ENCODE assay signal across 9 mouse cellular contexts in the genomic region with DNA sequence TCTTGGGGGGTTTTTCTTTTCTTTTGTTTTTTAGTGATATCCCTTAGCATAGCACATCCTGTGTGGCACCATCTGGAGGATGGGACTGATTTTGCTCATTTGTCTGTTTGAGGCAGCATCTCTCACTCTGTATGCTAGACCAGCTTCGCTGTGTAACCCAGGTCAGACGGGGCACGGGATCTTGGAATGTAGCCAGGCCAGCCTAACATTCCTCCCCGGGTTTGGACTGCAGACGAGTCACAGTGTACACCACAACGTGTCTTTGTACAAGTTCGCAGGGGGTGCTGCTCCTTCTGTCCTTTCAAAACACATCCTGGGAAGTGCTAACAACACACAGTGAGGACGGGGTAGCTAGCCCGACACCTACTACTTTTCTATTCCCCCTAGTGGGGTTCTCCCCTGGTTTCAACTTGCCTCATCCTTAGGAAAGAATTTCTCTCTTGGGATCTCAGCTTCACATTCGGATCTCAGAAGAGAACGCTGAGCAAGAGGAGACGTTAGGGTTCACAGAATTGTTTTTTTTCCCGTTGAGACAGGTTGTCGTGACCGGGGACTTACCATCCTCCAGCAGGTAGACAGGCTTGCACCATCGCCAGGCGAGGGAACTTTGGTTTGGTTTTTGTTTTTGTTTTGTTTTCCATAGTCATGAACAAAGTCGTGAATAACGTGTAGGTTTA. TPM values are rescaled to one million over a fixed set of nuclear protein-coding genes. Genes with fewer than 3 reads are reported as not detected.
A peak's percentile ranks its signal among the peaks of the same experiment; 100 is the strongest.
DNase-seq lines count a peak whose midpoint lies in the region; ATAC-seq and TF ChIP-seq lines count a peak whose summit lies in the region.
"Had no signal": no experiment of that assay in that cellular context is flagged by ENCODE, and none has a peak within 500 bp of the region (broad histone marks: within the 10 kb centered on the region; RNA-seq: fewer than 3 reads in every experiment).

No protein-coding gene starts in this region.

- no peak for TF ChIP-seq POLR2A in MEL (IDR thresholded peaks at IDR 0.05; ENCODE audit: control insufficient read depth in 1 of 2, insufficient read depth in 1 of 2, low read depth in 1 of 2, low read length in 2 of 2, poor library complexity in 1 of 2)
- TF ChIP-seq POLR2A in limb, embryonic 14.5 days (IDR thresholded peaks at IDR 0.05; ENCODE audit: borderline replicate concordance, extremely low read depth, insufficient read depth, insufficient read length): no peak

- H3K4me1 ChIP-seq in MEL (ENCODE audit: control insufficient read depth in 1 of 2, insufficient read depth in 2 of 2, low read length in 2 of 2): peaks cover 4 to 11% of the 10 kb centered on the region in 2 experiments; a peak in 2 of 4 replicates
- H3K4me1 ChIP-seq in embryonic facial prominence, embryonic 12.5 days: peaks cover 20% of the 10 kb centered on the region
- H3K4me1 ChIP-seq in hindbrain, embryonic 11.5 days (replicated peaks; ENCODE audit: control insufficient read depth, insufficient read depth, low read length): peaks cover 4% of the 10 kb centered on the region; the same call in 1 of the 2 replicates
- peaks cover 13% of the 10 kb centered on the region for H3K4me1 ChIP-seq in limb, embryonic 14.5 days (ENCODE audit: control insufficient read depth, insufficient read depth, low read length)
- H3K4me1 ChIP-seq in midbrain, postnatal 0 days (ENCODE audit: insufficient read depth, low read length): peaks cover 5% of the 10 kb centered on the region; the same call in 1 of the 2 replicates

- ATAC-seq in embryonic facial prominence, embryonic 12.5 days (ENCODE audit: insufficient number of reproducible peaks, insufficient read depth, low FRiP score, low TSS enrichment): peak; percentile 35
- peak; percentile 15; the same call in 1 of the 2 replicates for ATAC-seq in hindbrain, embryonic 11.5 days (ENCODE audit: low FRiP score)
- ATAC-seq in limb, embryonic 14.5 days (ENCODE audit: low FRiP score, low read depth): peak; percentile 4; the same call in 1 of the 2 replicates
- 0 out of 2 replicates have a peak, but pooled peaks have one; percentile 7 for ATAC-seq in midbrain, postnatal 0 days (ENCODE audit: low FRiP score)
- ATAC-seq in monocyte, adult 5-6 weeks (replicated peaks; ENCODE audit: insufficient number of reproducible peaks, low FRiP score, low TSS enrichment, poor library complexity, severe bottlenecking): no peak

- H3K9me3 ChIP-seq in MEL (replicated peaks; ENCODE audit: insufficient read depth, low read length): no peaks in the 10 kb centered on the region
- H3K9me3 ChIP-seq in embryonic facial prominence, embryonic 12.5 days: no peaks in the 10 kb centered on the region
- H3K9me3 ChIP-seq in hindbrain, embryonic 11.5 days (ENCODE audit: control insufficient read depth, low read length): no peaks in the 10 kb centered on the region
- no peaks in the 10 kb centered on the region for H3K9me3 ChIP-seq in limb, embryonic 14.5 days (ENCODE audit: control insufficient read depth, low read length)
- H3K9me3 ChIP-seq in midbrain, postnatal 0 days (ENCODE audit: low read length): no peaks in the 10 kb centered on the region

- H3K4me2 ChIP-seq in embryonic facial prominence, embryonic 12.5 days (replicated peaks): peak overlapping the region; percentile 75
- H3K4me2 ChIP-seq in hindbrain, embryonic 11.5 days (replicated peaks; ENCODE audit: low read depth, low read length): peak overlapping the region; percentile 79
- peak overlapping the region; percentile 83 for H3K4me2 ChIP-seq in limb, embryonic 14.5 days (replicated peaks; ENCODE audit: low read depth, low read length, severe bottlenecking)
- peak overlapping the region; percentile 72 for H3K4me2 ChIP-seq in midbrain, postnatal 0 days (ENCODE audit: low read depth, low read length, poor library complexity, severe bottlenecking)

- no peak for TF ChIP-seq RAD21 in MEL (IDR thresholded peaks at IDR 0.05; ENCODE audit: low read depth, low read length)

- peak overlapping the region; percentile 86 for H3K27ac ChIP-seq in layer of hippocampus, adult 2 months
- H3K27ac ChIP-seq in MEL (ENCODE audit: control insufficient read depth, low read depth, low read length): peak overlapping the region; percentile 79
- peak overlapping the region; percentile 93 for H3K27ac ChIP-seq in embryonic facial prominence, embryonic 12.5 days
- H3K27ac ChIP-seq in hindbrain, embryonic 11.5 days (ENCODE audit: low read depth, low read length): peak overlapping the region; percentile 93
- peak overlapping the region; percentile 91 for H3K27ac ChIP-seq in limb, embryonic 14.5 days (replicated peaks; ENCODE audit: low read depth, low read length)
- peak overlapping the region; percentile 87 for H3K27ac ChIP-seq in midbrain, postnatal 0 days (ENCODE audit: low read depth, low read length)

- DNase-seq in layer of hippocampus, adult 2 months (ENCODE audit: low spot score in 2 of 2): peak in 1 of 2 experiments; percentile 13
- DNase-seq in layer of hippocampus, adult 11-12 months (ENCODE audit: low spot score): no peak
- peak; percentile 57 for DNase-seq in MEL (ENCODE audit: low read depth, low spot score)
- peak; percentile 69 for DNase-seq in hindbrain, embryonic 11.5 days (ENCODE audit: low spot score)
- DNase-seq in limb, embryonic 14.5 days (ENCODE audit: low spot score): peak; percentile 42
- DNase-seq in midbrain, postnatal 0 days (ENCODE audit: low spot score): peak; percentile 31

- H3K79me2 ChIP-seq in MEL (ENCODE audit: control insufficient read depth, insufficient read depth, low read length, poor library complexity): peaks cover 43% of the 10 kb centered on the region

- TF ChIP-seq CTCF in layer of hippocampus, adult 2 months (conservative IDR thresholded peaks at IDR 0.05): no peak
- no peak; a peak in 1 of 6 replicates for TF ChIP-seq CTCF in MEL (IDR thresholded peaks at IDR 0.05 in 2 of 3, conservative IDR thresholded peaks at IDR 0.05 in 1 of 3; ENCODE audit: control insufficient read depth in 1 of 3, insufficient read depth in 1 of 3, low read depth in 2 of 3, low read length in 3 of 3, poor library complexity in 1 of 3, severe bottlenecking in 1 of 3)
- no peak; the same call in none of the 2 replicates for TF ChIP-seq CTCF in midbrain, postnatal 0 days (IDR thresholded peaks at IDR 0.05)

- peak overlapping the region; percentile 86 for H3K9ac ChIP-seq in MEL (ENCODE audit: control insufficient read depth, low read depth, low read length, poor library complexity, severe bottlenecking)
- H3K9ac ChIP-seq in embryonic facial prominence, embryonic 12.5 days: peak overlapping the region; percentile 79
- H3K9ac ChIP-seq in hindbrain, embryonic 11.5 days (ENCODE audit: low read depth, low read length): peak overlapping the region; percentile 92
- peak overlapping the region; percentile 90 for H3K9ac ChIP-seq in limb, embryonic 14.5 days (ENCODE audit: low read depth, low read length, severe bottlenecking)
- H3K9ac ChIP-seq in midbrain, postnatal 0 days (replicated peaks; ENCODE audit: low read length, poor library complexity, severe bottlenecking): peak overlapping the region; percentile 77

- H3K36me3 ChIP-seq in MEL (ENCODE audit: control insufficient read depth in 1 of 2, insufficient read depth in 2 of 2, low read length in 2 of 2): peaks cover 11 to 14% of the 10 kb centered on the region in 2 experiments
- peaks cover 19% of the 10 kb centered on the region for H3K36me3 ChIP-seq in embryonic facial prominence, embryonic 12.5 days
- H3K36me3 ChIP-seq in hindbrain, embryonic 11.5 days (ENCODE audit: control insufficient read depth, insufficient read depth, low read length): no peaks in the 10 kb centered on the region
- H3K36me3 ChIP-seq in limb, embryonic 14.5 days (ENCODE audit: control insufficient read depth, insufficient read depth, low read length): peaks cover 31% of the 10 kb centered on the region
- H3K36me3 ChIP-seq in midbrain, postnatal 0 days (ENCODE audit: insufficient read depth, low read length): peaks cover 17% of the 10 kb centered on the region; the same call in 1 of the 2 replicates

- WGBS in embryonic facial prominence, embryonic 12.5 days: under 1% methylated on average over 19 of the region's 19 CpGs
- WGBS in hindbrain, embryonic 11.5 days: under 1% methylated on average over 19 of the region's 19 CpGs
- under 1% methylated on average over 19 of the region's 19 CpGs for WGBS in limb, embryonic 14.5 days
- under 1% methylated on average over 19 of the region's 19 CpGs for WGBS in midbrain, postnatal 0 days

- TF ChIP-seq EP300 in MEL (IDR thresholded peaks at IDR 0.05; ENCODE audit: low read depth in 1 of 2, low read length in 2 of 2): no peak

- peak overlapping the region; percentile 99 for H3K4me3 ChIP-seq in layer of hippocampus, adult 2 months
- H3K4me3 ChIP-seq in MEL (ENCODE audit: control insufficient read depth in 1 of 2, insufficient read depth in 1 of 2, low read depth in 2 of 2, low read length in 2 of 2): peak overlapping the region; percentile 93 to 97
- peak overlapping the region; percentile 93 for H3K4me3 ChIP-seq in embryonic facial prominence, embryonic 12.5 days
- H3K4me3 ChIP-seq in hindbrain, embryonic 11.5 days (ENCODE audit: low read depth, low read length): peak overlapping the region; percentile 97
- peak overlapping the region; percentile 99 for H3K4me3 ChIP-seq in limb, embryonic 14.5 days (replicated peaks; ENCODE audit: low read length)
- H3K4me3 ChIP-seq in midbrain, postnatal 0 days (ENCODE audit: low read depth, low read length): peak overlapping the region; percentile 100

- no peaks in the 10 kb centered on the region for H3K27me3 ChIP-seq in MEL (ENCODE audit: control insufficient read depth in 1 of 2, insufficient read depth in 2 of 2, low read length in 2 of 2)
- no peaks in the 10 kb centered on the region for H3K27me3 ChIP-seq in embryonic facial prominence, embryonic 12.5 days
- no peaks in the 10 kb centered on the region for H3K27me3 ChIP-seq in hindbrain, embryonic 11.5 days (ENCODE audit: control insufficient read depth, insufficient read depth, low read length)
- no peaks in the 10 kb centered on the region for H3K27me3 ChIP-seq in limb, embryonic 14.5 days (ENCODE audit: control insufficient read depth, insufficient read depth, low read length)
- no peaks in the 10 kb centered on the region for H3K27me3 ChIP-seq in midbrain, postnatal 0 days (ENCODE audit: insufficient read depth, low read length)

RNA-seq across cellular contexts. Expression of a gene that starts 0.7 kb away (rescaled TPM):
- 10 to 100 TPM; 89.3 to 92.1 TPM for total RNA-seq in layer of hippocampus, adult 2 months (2021)
- total RNA-seq in MEL (2012; rRNA removed): 211 and 226 TPM in 2 replicates
- 100 to 1,000 TPM; 263 to 315 TPM for polyA plus RNA-seq in MEL (2012; ENCODE audit: insufficient read depth in 1 of 2, insufficient read length in 2 of 2, low read depth in 1 of 2, low replicate concordance in 2 of 2, missing spikeins in 1 of 2)
- polyA plus RNA-seq in embryonic facial prominence, embryonic 12.5 days (2016; fragmentation: Nextera tagmentation; extraction: Ambion mirVana): 188 and 190 TPM in 2 replicates
- polyA plus RNA-seq in hindbrain, embryonic 11.5 days (2014; fragmentation: Nextera tagmentation; extraction: Ambion mirVana): 208 and 214 TPM in 2 replicates
- 106 and 120 TPM in 2 replicates for polyA plus RNA-seq in limb, embryonic 14.5 days (2012; rRNA removed)
- polyA plus RNA-seq in limb, embryonic 14.5 days (2014; fragmentation: Nextera tagmentation; extraction: Ambion mirVana): 167 and 171 TPM in 2 replicates
- 115 and 137 TPM in 2 replicates for total RNA-seq in midbrain, postnatal 0 days (2014; rRNA removed)
- 149 and 155 TPM in 2 replicates for polyA plus RNA-seq in midbrain, postnatal 0 days (2015; fragmentation: Nextera tagmentation; extraction: Ambion mirVana)
- total RNA-seq in monocyte, adult 5-6 weeks (2017): 118 to 134 TPM (median 121 TPM) in 3 replicates

RNA-seq across cellular contexts. Expression of a gene that starts 4.4 kb away (rescaled TPM):
- 1 to 10 TPM; 3.4 to 4.7 TPM for total RNA-seq in layer of hippocampus, adult 2 months (2021)
- total RNA-seq in MEL (2012; rRNA removed): 0.23 TPM in 1 of 2 replicates, not detected in the other
- polyA plus RNA-seq in MEL (2012; ENCODE audit: insufficient read depth in 1 of 2, insufficient read length in 2 of 2, low read depth in 1 of 2, low replicate concordance in 2 of 2, missing spikeins in 1 of 2): under 1 TPM in 1 of 2 experiments, not detected in 1; 0.60 TPM
- polyA plus RNA-seq in embryonic facial prominence, embryonic 12.5 days (2016; fragmentation: Nextera tagmentation; extraction: Ambion mirVana): 9.6 and 9.8 TPM in 2 replicates
- 5.9 and 8.6 TPM in 2 replicates for polyA plus RNA-seq in hindbrain, embryonic 11.5 days (2014; fragmentation: Nextera tagmentation; extraction: Ambion mirVana)
- 2.6 and 3.2 TPM in 2 replicates for polyA plus RNA-seq in limb, embryonic 14.5 days (2012; rRNA removed)
- 5.2 and 7.0 TPM in 2 replicates for polyA plus RNA-seq in limb, embryonic 14.5 days (2014; fragmentation: Nextera tagmentation; extraction: Ambion mirVana)
- 0.94 and 0.99 TPM in 2 replicates for total RNA-seq in midbrain, postnatal 0 days (2014; rRNA removed)
- polyA plus RNA-seq in midbrain, postnatal 0 days (2015; fragmentation: Nextera tagmentation; extraction: Ambion mirVana): 2.8 and 2.9 TPM in 2 replicates
- total RNA-seq in monocyte, adult 5-6 weeks (2017): 0.38 to 5.2 TPM (median 2.5 TPM) in 3 replicates
- total RNA-seq: common myeloid progenitor, adult 5-6 weeks had no signal

RNA-seq across cellular contexts. Expression of a gene that starts 22.4 kb away (rescaled TPM):
- total RNA-seq in layer of hippocampus, adult 2 months (2021): 1 to 10 TPM in 1 of 2 experiments, under 1 TPM in 1; 0.77 to 1.4 TPM
- 15.2 and 16.9 TPM in 2 replicates for total RNA-seq in MEL (2012; rRNA removed)
- polyA plus RNA-seq in MEL (2012; ENCODE audit: insufficient read depth in 1 of 2, insufficient read length in 2 of 2, low read depth in 1 of 2, low replicate concordance in 2 of 2, missing spikeins in 1 of 2): 10 to 100 TPM in 1 of 2 experiments, not detected in 1; 43.3 TPM
- polyA plus RNA-seq in embryonic facial prominence, embryonic 12.5 days (2016; fragmentation: Nextera tagmentation; extraction: Ambion mirVana): 89.5 and 95.1 TPM in 2 replicates
- polyA plus RNA-seq in hindbrain, embryonic 11.5 days (2014; fragmentation: Nextera tagmentation; extraction: Ambion mirVana): 69.6 and 71.8 TPM in 2 replicates
- 57.2 and 82.2 TPM in 2 replicates for polyA plus RNA-seq in limb, embryonic 14.5 days (2012; rRNA removed)
- polyA plus RNA-seq in limb, embryonic 14.5 days (2014; fragmentation: Nextera tagmentation; extraction: Ambion mirVana): 64.9 and 71.7 TPM in 2 replicates
- total RNA-seq in midbrain, postnatal 0 days (2014; rRNA removed): 8.6 and 10.8 TPM in 2 replicates
- 6.9 and 8.2 TPM in 2 replicates for polyA plus RNA-seq in midbrain, postnatal 0 days (2015; fragmentation: Nextera tagmentation; extraction: Ambion mirVana)
- 3.2 to 5.9 TPM (median 3.5 TPM) in 3 replicates for total RNA-seq in monocyte, adult 5-6 weeks (2017)

RNA-seq across cellular contexts. Expression of a gene that starts 24.8 kb away (rescaled TPM):
- under 1 TPM; 0.31 to 0.34 TPM for total RNA-seq in layer of hippocampus, adult 2 months (2021)
- total RNA-seq in MEL (2012; rRNA removed): 7.7 and 9.0 TPM in 2 replicates
- under 1 TPM in 1 of 2 experiments, not detected in 1; 0.40 TPM for polyA plus RNA-seq in MEL (2012; ENCODE audit: insufficient read depth in 1 of 2, insufficient read length in 2 of 2, low read depth in 1 of 2, low replicate concordance in 2 of 2, missing spikeins in 1 of 2)
- polyA plus RNA-seq in embryonic facial prominence, embryonic 12.5 days (2016; fragmentation: Nextera tagmentation; extraction: Ambion mirVana): 0.31 TPM in 2 replicates
- polyA plus RNA-seq in hindbrain, embryonic 11.5 days (2014; fragmentation: Nextera tagmentation; extraction: Ambion mirVana): 0.47 and 0.59 TPM in 2 replicates
- 0.15 and 0.27 TPM in 2 replicates for polyA plus RNA-seq in limb, embryonic 14.5 days (2012; rRNA removed)
- polyA plus RNA-seq in limb, embryonic 14.5 days (2014; fragmentation: Nextera tagmentation; extraction: Ambion mirVana): 0.23 and 0.26 TPM in 2 replicates
- total RNA-seq in midbrain, postnatal 0 days (2014; rRNA removed): not detected in 2 replicates
- polyA plus RNA-seq in midbrain, postnatal 0 days (2015; fragmentation: Nextera tagmentation; extraction: Ambion mirVana): 0.07 TPM in 1 of 2 replicates, not detected in the other
- total RNA-seq in monocyte, adult 5-6 weeks (2017): 13.8 to 38.9 TPM (median 15.8 TPM) in 3 replicates
